Mouse (Mus musculus) large intestine, adult 2 months (tissue): ENCODE measurements around the gene Tcea3. TPM values are rescaled to one million over a fixed set of nuclear protein-coding genes. Genes with fewer than 3 reads are reported as not detected.

Experiments used
- DNase-seq: peaks from one replicate; pipeline ENCODE4 v3.0.0-alpha.2; 2012; ENCODE audit warnings: low read depth, low spot score
- WGBS: fragments of 180-500 bp; shearing (Covaris S2); methylation state at CpG from one replicate; pipeline ENCODE4 v1.1.7; 2018; 5-methylcytosine and 5-hydroxymethylcytosine counted together
- polyA plus RNA-seq: library from polyadenylated mRNA; depleted of rRNA; stranded (reverse); fragments of >200 nt; gene quantifications from 2 replicates; pipeline ENCODE4 v1.2.3, GENCODE M21; 2012

The Tcea3 gene
- polyA plus RNA-seq, 1 experiment: 18.2 TPM

- 73% methylated on average over 9 of the region's 9 CpGs for WGBS
- DNase-seq: no peak
Observed at GRCm38 (mm10) chr4:136266716-136267343, 19.3 kb downstream of the Tcea3 start.

GRCm38 (mm10) chr4:136268912-136269311 lies 21.4 kb downstream of the Tcea3 start:
- DNase-seq: no peak
- WGBS: 90% methylated on average over 1 of the region's 1 CpGs

DNA sequence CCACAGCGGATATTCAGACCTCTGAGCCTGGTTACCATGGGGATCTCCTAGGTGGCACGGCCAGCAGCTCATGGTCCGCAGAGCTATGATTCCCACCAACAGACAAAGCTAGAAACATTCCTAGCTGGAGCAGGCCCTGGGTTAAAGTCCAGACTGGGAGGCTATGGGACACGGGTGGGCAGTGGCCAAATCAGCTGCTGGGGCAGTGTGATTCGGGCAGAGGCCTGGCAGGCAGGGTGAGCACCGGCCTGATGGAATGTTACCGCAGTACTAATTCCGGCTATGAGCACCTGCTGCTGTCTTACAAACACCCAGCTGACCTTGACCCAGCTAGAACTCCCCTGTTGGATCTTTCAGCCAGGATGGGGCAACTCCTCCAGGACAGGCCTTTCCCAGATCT lies 23.1 kb downstream of the Tcea3 start:
- no peak for DNase-seq
- 90% methylated on average over 8 of the region's 8 CpGs for whole genome bisulfite sequencing

DNA sequence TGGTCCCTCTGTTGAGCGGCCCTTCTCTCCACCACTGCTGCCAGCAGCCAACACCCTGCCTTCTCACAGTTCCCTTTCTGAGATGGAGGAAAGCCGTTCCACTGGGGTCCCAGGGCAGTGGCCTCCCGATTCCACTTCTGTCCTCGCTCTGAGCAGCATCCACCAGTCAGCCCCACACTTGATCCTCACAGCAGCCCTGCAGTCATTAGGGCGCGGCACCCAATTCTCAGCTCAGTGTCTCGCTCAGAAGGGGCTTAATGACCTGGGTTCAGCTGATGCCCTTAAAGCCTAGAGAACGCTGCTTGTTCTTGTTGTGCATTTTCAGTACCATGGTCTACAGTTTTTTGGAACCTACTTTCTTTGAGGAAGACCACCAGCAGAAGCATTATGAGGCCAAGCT lies 33.6 kb downstream of the Tcea3 start:
- no peak for DNase-seq
- 84% methylated on average over 8 of the region's 8 CpGs for WGBS

GRCm38 (mm10) chr4:136281611-136282010 lies 34.1 kb downstream of the Tcea3 start:
- 75% methylated on average over 9 of the region's 9 CpGs for WGBS
- no peak for DNase-seq

DNA sequence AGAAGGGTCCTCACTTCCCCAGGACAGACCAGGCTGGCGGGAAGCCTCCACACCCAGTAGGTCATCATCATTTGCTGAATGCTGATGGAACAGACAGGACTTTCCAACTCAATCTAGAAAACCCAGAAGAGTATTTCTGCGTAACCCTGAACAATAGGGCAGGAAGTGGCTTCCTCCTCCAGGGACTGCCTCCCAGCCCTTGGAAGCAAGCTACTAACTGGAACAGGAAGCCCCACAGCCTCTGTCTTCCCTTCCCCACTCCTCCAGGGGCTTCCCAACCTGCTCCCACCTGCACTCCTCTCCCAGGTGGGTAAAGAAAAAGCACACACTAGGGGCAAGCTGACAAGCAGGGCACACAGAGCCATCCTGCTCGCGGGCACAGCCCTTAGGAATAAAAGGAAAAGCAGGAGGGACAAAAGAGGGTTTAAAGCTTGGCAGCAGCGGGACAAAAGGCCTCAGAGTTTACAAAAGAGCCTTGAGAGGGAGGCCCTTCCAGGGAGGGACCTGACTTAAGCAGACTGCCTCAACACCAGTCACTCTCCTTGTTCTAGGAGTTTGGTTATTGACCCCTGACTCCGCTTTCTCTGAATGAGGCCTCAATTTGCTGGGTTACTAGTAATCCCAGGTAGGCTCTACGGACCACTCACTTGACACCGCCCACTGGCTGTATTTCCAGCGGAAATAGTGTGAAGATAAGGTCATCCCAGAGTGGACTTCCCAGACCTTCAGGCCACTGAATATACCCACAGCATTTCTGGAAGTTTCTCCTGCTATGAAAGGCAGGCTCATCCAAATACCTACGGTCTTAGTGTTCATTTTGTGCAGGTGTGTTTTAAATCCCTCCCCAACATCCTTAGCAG lies 35.3 kb downstream of the Tcea3 start:
- 63% methylated on average over 10 of the region's 10 CpGs for WGBS
- DNase-seq: no peak

- 60% methylated on average over 2 of the region's 2 CpGs for WGBS
- DNase-seq: no peak
Observed at GRCm38 (mm10) chr4:136283783-136284182, 36.3 kb downstream of the Tcea3 start.

- WGBS: 49% methylated on average over 5 of the region's 5 CpGs
- no peak for DNase-seq
Observed at GRCm38 (mm10) chr4:136284455-136284854, 36.9 kb downstream of the Tcea3 start, which contains the start of gene Zfp46. Gene Zfp46, plus strand, starts transcription at chr4:136284683.

DNA sequence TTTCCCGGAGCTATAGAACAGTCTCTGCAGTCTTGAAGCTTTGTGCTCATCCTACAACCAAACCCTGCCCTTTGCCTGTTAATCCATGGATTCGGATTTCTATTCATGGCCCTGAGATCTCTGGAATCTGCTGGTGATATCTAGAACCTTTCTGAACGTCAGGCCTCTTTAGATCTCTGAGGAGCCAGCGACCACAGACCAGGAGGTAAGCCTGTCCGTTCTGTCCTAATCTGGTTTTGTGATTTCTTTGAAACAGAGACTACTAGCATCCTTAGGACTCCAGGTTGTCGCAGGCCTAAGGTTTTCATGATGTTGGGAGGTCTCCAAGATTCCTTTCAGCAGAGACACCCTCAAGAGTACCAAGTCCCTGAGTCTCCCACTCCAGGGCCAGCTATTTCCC lies 37.4 kb downstream of the Tcea3 start:
- DNase-seq: no peak
- WGBS: 36% methylated on average over 6 of the region's 6 CpGs

GRCm38 (mm10) chr4:136285348-136285810 lies 37.9 kb downstream of the Tcea3 start:
- WGBS: under 1% methylated on average over 25 of the region's 25 CpGs
- DNase-seq: peak; percentile 95

- DNase-seq: peak; percentile 97
- under 1% methylated on average over 29 of the region's 29 CpGs for WGBS
Observed at GRCm38 (mm10) chr4:136285811-136286371, 38.4 kb downstream of the Tcea3 start.

DNA sequence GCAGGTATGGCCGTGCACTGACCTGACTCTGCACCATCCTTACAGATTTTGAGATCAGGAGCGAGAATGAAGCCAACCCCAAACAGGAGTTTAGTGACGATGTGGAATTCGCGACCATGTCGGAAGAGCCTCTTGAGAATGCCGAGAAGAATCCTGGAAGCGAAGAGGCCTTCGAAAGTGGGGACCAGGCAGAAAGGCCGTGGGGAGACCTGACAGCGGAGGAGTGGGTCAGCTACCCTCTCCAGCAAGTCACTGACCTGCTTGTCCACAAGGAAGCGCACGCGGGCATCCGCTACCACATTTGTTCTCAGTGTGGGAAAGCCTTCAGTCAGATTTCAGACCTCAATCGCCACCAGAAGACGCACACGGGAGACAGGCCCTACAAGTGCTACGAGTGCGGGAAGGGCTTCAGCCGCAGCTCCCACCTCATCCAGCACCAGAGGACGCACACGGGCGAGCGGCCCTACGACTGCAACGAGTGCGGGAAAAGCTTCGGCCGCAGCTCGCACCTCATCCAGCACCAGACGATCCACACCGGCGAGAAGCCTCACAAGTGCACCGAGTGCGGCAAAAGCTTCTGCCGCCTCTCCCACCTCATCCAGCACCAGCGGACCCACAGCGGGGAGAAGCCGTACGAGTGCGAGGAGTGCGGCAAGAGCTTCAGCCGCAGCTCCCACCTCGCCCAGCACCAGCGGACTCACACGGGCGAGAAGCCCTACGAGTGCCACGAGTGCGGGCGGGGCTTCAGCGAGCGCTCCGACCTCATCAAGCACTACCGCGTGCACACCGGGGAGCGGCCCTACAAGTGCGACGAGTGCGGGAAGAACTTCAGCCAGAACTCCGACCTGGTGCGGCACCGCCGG lies 42.6 kb downstream of the Tcea3 start:
- WGBS: 85% methylated on average over 66 of the region's 66 CpGs
- no peak for DNase-seq

- DNase-seq: no peak
- WGBS: 91% methylated on average over 39 of the region's 39 CpGs
Observed at GRCm38 (mm10) chr4:136290781-136291595, 43.5 kb downstream of the Tcea3 start.

GRCm38 (mm10) chr4:136291692-136292091 lies 44.2 kb downstream of the Tcea3 start:
- no peak for DNase-seq
- WGBS: 89% methylated on average over 6 of the region's 6 CpGs

- no peak for DNase-seq
- 64% methylated on average over 7 of the region's 7 CpGs for WGBS
Observed at GRCm38 (mm10) chr4:136295941-136296340, 48.4 kb downstream of the Tcea3 start.

DNA sequence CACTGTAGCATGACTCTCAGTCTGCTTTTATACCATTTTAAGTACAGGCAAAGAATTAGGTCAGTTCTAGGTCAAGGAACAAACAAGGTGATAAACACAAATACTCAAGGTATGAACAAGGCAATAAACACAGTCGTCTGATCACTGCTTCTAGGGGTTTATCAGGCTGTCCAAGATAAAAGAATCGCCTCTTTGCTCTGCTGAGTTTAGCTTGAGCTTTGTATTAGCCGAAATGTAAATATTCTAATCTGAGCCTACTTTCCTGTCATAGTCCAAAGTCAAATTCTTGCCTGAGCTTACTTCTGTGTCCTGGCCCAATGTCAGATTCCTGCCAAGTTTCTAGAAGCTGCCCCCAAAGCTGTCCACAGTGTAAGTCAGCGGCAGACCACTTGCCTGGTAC lies 54.9 kb downstream of the Tcea3 start:
- WGBS: 30% methylated on average over 4 of the region's 4 CpGs
- DNase-seq: no peak

DNA sequence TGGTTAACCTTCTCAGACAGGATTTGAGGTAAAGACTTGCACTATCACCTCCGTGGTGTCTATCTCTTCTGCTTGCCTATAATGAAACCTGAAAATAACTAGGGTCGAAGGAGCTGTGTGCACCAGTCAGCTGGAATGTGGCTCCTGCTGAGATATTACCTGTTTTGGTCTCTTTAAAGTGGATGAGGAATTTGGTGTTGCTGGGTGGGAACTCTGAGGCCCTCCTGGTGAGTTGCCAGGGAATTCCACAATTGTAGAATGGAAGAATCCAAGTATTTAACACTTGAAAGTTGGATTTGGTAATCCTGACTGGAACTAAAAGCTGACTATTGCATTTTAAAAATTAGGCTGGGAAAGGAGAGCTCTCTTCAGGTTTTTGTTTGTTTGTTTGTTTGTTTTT lies 56.7 kb downstream of the Tcea3 start:
- WGBS: 55% methylated on average over 2 of the region's 2 CpGs
- DNase-seq: no peak

DNA sequence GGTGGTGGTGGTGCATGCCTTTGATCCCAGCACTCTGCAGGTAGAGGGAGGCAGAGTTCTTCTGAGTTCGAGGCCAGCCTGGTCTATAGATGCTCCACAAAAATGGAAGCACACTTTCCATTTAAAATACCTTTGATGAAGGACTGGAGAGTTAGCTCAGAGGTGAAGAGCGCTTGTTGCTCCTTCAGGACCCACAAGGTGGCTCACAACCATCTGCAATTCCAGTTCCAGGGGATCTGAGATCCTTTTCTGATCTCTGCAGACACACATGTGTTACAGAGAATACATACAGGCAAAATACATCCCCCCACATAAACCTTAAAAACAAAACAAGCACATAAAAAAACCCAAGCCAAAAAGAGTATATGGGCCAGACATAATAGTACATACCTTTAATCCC lies 60.8 kb downstream of the Tcea3 start:
- 83% methylated on average over 2 of the region's 2 CpGs for WGBS
- DNase-seq: no peak

- under 1% methylated on average over 11 of the region's 11 CpGs for WGBS
- DNase-seq: peak; percentile 59
Observed at GRCm38 (mm10) chr4:136309780-136310179, 62.3 kb downstream of the Tcea3 start.
